Mouse (Mus musculus) left cerebral cortex, adult 18-20 months (tissue): Measurements from ENCODE around the gene Hprt. TPM values are rescaled to one million over a fixed set of nuclear protein-coding genes. Genes with fewer than 3 reads are reported as not detected.
A peak's percentile ranks its signal among the peaks of the same experiment; 100 is the strongest.

ENCODE experiments used
- DNase-seq, 2 experiments: peaks; one replicate each; pipeline ENCODE4 v3.0.0; 2021 to 2022; ENCODE audit warnings: low spot score in 2 of 2, mixed read lengths in 1 of 2
- microRNA-seq, 2 experiments: library from miRNA; unstranded; fragments of <30 nt; microRNA quantifications; one replicate each; pipeline ENCODE4 v1.2.0; 2021
- total RNA-seq, 2 experiments: library from RNA; stranded (reverse); gene quantifications; 2 replicates each; pipeline ENCODE4 v1.2.3; 2021

Gene Hprt
- total RNA-seq, 2 experiments from 2014 or later = 156 to 179 TPM

DNA sequence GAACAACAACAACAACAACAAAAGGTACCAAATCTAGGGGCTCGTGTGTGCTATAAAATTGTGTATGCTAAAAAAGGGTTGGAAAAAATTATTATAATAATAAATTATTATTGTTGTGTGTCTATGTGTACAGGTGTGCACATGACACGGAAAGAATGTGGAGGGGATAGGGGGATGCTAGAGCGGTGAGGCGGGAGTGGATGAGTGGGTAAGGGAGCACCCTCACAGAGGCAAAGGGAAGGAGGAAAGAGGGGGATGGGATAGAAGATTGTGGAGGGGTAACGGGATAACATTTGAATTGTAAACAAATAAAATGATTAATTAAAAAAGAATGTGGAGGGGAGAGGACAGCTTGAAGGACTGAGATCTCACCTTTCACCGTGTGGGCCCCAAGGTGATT is 52.2 kb downstream of the Hprt start:
- DNase-seq = no peak

DNA sequence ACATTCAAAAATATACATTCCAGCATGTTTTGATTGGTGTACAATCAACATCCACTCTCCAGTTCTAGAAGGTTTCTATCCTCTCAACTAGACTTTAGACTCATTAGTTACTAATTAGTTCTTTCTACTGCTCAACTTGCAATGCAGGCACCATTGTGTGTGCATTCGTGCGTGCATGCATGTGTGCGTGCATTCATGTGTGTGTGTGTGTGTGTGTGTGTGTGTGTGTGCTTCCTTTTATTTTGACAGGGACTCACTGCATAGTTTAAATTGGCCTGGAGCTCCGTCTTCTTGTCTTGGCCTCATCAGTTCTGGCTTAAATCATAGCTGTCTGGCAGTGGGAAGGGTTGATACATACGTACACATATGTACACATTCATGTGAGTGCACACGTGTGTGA is 53.1 kb downstream of the Hprt start:
- DNase-seq = no peak

DNA sequence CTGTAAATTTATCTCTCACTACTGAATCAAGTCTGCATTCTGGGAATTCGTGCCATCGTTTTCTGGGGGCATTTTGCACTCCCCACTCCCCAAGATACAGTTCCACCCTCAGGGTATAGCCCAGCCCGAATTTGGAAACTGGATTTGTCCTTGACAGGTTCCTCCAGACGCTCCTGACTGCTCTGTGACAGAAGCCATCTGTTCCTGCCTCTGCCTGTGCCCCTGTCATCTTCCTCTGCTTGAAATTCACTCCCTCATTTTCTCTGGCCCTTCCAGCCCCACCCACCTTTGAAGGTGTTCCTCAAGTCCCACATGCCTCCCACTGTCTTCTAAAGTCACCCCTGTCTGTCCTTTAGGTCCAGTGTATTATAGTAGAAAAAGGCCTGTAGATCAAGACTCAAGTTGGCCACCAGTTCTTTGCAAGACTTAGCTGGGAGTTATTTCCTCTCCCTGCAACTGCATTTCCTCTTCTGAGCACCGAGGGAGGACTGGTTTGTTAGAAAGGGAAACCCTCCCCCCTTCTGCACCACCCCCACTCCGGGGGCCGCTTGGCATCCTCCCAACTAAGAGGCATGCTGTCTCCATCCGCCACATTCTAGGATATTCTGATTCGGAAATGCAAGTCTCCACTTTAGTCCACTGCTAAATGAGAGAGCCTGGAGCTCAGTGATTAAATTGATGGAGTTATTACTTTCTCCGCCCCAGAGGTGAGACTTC is 57.4 kb downstream of the Hprt start:
- DNase-seq = no peak

DNA sequence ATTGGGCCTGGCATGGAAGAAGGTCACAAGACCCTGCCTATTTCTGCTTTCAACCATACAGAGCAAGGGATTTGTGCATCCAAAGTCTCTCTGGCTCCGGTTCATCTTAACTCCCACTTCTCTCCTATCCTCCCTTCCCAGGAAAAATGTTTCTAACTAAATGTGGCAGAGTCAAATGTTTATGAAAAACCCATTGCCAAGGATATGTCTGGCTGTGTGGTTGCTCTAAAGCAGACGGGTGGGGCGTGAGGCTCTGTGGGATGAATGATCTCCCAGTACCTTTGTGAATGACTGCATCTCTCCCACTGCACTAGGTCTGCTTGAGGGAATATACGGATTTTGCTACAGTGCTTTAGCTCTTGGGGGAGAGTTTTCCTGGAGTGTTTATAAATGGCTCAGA is 58.1 kb downstream of the Hprt start:
- DNase-seq = no peak

DNA sequence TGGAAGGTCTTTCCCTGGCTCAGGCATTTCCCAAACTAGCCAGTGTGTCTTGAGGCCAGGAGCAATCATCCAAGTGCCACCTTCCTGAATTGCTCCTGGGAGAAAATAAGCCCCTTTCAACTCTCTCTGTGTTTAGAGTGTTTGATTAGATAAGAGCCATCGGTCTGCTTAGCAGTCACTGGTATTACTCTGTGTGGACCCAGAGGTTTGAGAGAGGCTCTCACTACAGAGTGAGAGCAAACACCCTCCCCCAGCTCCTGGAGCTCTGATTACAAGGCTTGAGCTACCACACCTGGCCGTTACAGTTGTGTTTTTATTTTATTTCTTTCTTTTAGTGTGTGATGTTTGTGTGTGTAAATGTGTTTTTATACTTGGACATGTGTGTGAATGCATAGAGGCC is 59.0 kb downstream of the Hprt start:
- no peak for DNase-seq

DNA sequence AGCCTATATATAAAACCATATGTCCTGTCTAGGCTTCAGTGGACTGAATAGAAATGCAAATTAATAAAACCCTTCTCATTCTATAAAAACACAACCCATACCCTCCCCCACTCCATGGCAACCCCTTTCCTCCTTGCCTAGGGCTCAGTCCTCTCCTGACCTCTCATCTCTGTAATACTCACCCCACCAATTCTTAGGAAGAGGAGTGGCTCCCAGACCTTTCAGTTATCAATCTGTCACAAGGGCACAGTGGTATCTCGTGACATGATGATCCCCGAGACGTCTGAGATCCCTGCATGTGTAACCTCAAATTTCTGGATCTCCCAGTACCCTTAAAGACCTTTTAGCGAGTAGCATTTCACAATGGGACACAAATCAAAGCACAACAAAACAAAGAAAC is 61.3 kb downstream of the Hprt start:
- no peak for DNase-seq

DNA sequence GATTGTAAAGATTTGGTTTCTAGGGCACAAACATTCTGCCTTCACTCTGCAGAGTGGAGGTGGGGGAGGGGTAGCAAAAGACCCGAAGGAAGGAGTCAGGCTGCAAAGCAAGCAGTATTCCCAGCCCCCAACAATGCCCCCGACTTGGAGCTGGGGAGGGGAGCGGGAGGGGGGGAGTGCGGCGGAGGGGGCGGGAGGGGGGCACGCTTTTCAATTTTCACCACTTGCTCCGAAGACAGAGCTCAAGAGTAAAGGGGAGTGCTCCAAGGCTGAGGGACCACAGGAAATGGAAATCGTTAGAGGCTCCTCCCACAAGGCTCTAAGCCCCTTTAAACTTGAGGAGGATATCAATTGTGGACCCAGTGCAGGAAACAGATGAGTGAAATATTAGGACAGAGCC is 62.4 kb downstream of the Hprt start:
- DNase-seq = no peak

DNA sequence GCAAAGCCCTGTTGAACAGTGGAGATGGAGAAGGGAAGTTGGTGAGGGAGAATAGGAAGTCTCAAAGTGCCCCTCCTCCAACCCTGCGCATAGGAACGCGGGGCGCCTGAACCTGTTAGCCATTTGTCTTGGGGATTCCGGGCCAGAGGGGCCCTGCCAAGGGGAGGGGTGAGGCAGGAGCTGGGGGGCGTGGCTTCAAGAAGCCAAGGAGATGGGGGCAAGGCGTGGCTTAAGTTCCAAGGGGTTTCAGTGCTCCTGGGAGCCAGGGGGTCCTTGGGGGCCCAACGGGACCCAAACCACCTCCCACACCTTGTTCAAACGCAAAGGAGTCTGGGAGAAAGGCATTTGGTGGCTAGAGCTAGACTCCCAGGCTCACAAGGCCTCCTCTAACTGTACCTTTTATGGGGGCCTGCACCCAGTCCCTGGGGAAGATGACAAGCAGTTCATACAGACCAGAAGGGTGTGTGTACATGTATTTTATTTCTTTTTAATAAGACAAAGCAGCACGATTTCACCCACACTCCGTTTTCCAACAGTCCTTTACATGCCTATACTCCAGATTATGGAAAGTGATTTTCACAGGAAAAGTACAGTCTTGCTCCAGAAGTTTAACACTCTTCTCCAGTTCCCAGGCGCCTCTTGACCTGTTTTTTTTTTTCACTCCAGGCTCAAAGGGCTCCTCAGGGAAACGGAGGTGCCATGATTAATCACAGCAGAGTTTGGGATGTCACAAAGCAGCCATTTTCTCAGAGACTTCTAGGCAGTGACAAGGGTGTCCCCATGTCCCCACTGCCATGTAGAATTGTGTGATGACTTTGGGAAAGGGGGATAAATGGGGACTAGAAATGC is 64.9 kb downstream of the Hprt start:
- no peak for DNase-seq

DNA sequence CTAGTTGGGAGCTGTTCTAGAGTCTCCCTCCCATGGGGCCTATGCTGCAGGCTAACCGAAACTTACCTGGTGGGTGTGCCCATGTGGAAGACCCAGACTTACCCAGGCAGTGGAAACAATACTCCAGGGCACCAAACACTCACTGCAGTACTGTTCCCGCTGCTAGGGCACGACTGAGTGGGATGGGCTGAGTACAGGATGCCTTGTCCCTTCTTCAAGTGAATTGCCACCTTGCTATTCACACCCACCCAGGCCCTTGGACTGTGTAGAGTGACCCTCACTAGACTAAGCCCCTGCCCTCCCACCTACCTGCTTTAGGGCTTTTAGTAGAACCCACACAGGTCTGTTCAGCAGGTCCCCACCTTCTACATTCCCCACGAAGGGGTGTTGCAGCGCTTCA is 65.9 kb downstream of the Hprt start:
- no peak for DNase-seq

DNA sequence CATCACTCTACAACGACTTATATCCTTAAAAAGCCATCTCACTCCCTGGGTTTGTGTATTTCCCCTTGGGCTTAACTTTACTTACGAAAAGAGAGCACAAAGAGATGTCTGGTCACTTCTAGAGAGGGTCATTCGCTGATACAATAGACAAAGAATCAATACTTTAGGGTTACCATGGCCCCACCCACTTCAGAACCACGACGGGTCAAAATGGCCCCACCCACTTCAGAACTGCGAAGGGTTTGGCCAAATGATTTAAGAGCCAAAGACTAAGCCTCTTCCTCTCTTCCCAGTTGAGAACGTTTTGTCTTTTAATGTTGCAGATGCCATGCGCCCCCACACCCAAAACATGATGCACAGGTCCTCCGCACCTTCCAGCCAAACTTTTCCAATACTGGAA is 67.8 kb downstream of the Hprt start:
- no peak for DNase-seq

DNA sequence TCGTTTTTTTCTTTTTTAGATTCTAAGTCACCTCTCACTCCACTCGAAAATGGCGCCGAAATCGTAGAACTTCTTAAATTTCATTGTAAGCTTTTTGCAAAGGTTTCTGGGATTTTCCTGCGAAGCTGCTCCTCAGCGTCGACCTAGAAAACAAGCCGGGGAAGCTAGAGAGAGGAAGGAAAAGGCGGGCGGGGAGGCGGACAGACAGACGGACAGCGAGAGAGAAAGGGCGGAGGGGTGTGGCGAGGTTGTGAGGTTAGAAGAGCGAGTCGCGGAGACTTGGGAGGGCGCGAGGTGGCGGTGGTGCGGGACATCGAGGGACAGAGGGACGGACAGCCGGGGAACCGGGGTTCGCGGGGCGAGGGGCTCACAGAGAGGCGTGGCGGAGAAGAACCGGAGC is 68.7 kb downstream of the Hprt start:
- DNase-seq = no peak

DNA sequence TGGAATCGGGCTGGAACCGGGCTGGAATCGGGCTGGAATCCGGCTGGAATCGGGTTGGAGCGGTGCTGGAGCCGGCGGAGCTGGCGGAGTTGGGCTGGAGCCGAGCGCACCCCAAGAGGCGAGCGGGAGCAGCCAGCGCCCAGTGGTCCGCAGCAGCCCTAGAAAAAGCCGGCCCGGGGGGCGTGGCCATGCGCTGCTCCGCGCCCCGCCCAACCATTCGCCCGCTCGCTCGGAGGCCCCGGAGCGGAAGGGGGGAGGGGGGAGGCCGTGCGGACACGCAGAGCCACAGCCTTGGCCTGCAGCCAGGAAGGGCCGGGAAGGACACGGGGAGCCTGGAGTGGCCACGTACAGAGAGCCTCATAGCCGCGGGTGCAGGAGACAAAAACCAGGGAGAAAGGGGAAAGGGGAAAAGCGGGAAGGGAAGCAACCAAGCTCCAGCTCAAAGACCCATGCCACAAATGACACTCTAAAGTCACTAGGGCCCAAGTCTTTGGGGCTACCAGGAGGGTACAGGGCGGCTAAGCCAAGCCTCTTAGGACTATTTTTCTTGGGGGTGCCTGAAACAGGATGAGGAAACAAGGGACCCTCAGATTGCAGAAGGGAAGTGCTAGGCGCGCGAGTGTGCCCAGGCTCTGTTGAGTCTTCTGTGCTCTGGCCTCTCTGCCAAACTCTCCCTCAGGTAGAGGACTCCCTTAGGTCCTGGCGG is 69.3 kb downstream of the Hprt start:
- peak; percentile 7 to 37 for DNase-seq

DNA sequence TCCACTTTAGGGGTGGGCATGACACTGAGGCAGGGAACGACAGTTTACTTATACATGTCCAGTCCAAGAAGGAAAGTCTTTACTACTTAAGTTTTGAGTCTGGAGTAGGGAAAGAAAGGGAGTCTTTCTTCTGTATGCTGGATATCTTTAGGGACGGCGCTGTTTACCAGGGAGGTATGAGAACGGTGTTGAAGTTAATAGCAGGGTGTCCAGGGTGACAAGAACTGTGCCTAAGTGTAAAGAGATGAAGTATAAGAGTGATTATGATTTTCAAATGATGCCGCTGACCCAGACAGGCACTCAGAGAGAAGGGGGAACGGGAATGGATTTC is 69.8 kb downstream of the Hprt start:
- no peak for DNase-seq

DNA sequence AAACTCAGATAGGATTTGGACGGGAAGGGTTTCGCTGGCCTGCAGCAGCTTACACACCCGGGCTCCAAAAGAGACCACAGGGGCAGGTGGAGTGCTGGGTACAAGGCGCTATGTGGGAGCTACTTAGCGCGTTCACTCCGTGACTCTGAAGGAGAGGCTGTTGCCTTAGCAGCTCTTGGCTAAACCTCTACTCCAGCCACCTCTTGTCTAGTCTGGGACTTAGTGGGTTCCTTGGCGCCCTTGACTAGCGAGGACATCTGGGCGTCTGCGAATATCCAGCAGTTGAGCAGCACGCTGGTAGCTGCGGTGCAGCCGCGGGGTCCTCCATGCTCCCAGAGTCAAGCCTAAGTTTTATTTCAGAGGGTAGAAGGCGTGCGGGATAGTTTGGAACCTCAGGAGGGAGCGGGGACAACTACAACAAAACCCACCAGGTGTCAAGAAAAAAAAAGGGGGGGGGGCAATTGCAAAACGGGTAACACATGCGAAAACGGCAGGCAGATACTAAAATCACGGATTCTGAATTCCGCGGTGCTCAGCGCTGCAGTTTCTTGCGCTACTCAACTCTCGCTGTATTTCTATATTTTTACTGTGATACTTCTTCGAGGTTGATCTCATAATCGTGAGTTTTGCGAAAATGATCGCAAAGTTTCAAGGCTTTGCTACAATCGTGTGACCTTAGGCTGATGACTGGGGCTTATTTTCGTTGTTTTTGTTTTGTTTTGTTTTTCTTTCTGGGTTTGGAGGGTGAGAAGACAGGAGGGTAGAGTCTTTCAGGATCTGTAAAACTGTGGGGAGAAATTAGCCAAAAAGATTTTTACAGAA is 70.7 kb downstream of the Hprt start:
- DNase-seq = no peak

DNA sequence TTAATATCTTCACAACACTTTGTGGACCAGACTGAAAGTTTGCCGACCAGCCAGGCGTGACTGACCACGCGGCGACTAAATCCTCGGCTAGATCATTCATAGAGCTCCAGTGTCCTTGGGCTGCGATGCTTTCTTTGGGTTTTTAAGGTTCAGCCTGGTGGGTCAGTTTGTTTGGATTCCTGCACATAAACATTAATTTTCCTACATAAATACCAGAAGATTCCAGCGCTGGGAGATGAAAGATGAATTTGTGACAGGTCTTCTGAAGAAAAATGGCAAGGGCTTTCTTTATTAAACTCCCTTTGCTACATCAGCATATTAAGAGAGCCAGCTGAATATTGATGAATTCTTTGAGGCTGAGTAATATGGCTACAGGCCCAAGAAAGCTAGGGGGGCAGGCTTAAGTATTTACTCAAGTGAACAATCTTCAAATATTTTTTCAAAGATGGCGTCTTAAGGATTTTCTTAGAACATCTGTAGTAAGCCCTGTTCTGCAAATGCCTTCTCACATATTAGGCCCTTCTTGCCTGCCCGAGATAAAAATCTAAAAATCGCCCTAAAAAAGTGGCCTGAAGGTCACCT is 71.6 kb downstream of the Hprt start:
- no peak for DNase-seq

DNA sequence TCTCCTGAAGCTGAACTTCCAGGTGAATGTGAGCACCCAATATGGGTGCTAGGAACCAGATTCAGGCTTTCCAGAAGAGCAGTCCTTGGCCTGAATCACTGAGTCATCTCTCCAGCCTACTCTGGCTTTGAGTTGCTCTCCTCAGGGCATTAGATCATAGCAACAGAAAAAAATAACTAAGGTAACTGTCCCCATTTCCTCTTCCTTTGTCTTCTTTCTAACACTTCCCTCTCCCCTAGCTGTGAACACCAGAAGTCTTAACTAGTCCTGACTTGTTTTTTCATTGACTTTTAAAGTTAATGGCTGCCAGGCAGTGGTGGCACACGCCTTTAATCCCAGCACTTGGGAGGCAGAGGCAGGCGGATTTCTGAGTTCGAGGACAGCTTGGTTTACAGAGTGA is 76.5 kb downstream of the Hprt start:
- no peak for DNase-seq

Small RNA genes within 50 kb of the gene (microRNA-seq; reads per million reads assigned to microRNA genes)
- gene Mir322 (396 to 423 reads per million in 2 experiments), gene Mir351 (205 to 444 reads per million in 2 experiments), gene Mir450-1 (0.21 to 0.25 reads per million in 2 experiments), gene Mir450-2 (0 to 0.42 reads per million in 2 experiments), gene Mir450b (1.5 to 1.9 reads per million in 2 experiments), gene Mir503 (12.9 to 18.9 reads per million in 2 experiments), gene Mir542 (14.6 to 19.9 reads per million in 2 experiments)

Other genes starting within 250 kb of the Hprt start
- gene Ccdc160, start 196.9 kb upstream of the Hprt start, total RNA-seq = 1 to 10 TPM; 1.7 to 3.3 TPM
- gene Phf6, start 75.9 kb upstream of the Hprt start, total RNA-seq = 10 to 100 TPM; 18.2 to 18.6 TPM